Mouse (Mus musculus) spleen, adult 10 weeks (tissue): Measurements from ENCODE around the gene L1td1. TPM values are rescaled to one million over a fixed set of nuclear protein-coding genes. Genes with fewer than 3 reads are reported as not detected.

Experiments
- polyA plus RNA-seq: library from polyadenylated mRNA; stranded (reverse); fragments of 350-450 nt; fragmentation: Illumina TruSeq; extraction: RNeasy Lipid Tissue Mini Kit (QIAGEN cat#74804); gene quantifications from one replicate; pipeline ENCODE4 v1.2.3, GENCODE M21; 2015; ENCODE audit warnings: low replicate concordance; ENCODE audit not compliant: insufficient read depth

L1td1 gene
- not detected for polyA plus RNA-seq

DNA sequence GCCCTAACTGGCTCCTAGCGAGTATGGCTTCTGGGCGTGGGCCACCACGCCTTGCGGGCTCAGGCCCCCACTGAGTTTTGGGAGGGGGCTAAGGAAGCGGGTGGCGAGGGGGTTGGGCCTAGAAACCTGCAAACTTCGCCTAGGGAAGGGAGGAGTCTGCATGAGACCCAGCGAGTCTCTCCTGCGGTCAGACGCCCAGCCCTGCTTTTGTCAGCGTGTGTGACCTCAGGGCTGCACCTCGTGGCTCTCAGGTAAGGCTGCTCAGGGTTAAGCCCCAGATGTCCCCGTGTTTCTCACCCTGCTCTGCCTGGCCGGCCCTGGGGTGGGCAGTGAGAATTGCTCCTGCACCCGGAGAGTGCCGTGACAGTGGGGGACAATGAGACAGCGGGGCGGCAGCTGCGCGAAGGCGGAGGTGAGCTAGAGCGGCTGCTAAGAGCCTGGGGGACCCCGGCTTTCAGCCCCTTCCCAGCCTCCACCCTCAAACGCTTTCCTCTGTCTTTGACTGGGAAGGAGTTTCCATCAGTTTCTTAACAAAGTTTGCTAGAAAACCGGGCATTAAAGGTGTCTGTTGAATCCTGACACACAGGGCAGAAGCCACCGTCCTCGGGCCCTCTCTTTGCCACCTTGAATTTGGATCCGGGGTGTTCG is at the start of gene L1td1:
Gene L1td1 (plus strand): TSS at position 145 of the 648 bp plus-strand sequence.

Other genes starting within 250 kb of the L1td1 start
- gene Kank4, start 90.8 kb downstream of the L1td1 start, polyA plus RNA-seq: 0.25 TPM
- not detected for gene I0C0044D17Rik, start 97.1 kb downstream of the L1td1 start, polyA plus RNA-seq
- 77.5 TPM for gene Usp1, start 197.1 kb downstream of the L1td1 start, polyA plus RNA-seq